Mouse (Mus musculus): ENCODE data around the gene Foxr1. TPM values are rescaled to one million over a fixed set of nuclear protein-coding genes. Genes with fewer than 3 reads are reported as not detected.

The Foxr1 gene
- polyA plus RNA-seq, 1 experiment from 2014 or later = not detected

DNA sequence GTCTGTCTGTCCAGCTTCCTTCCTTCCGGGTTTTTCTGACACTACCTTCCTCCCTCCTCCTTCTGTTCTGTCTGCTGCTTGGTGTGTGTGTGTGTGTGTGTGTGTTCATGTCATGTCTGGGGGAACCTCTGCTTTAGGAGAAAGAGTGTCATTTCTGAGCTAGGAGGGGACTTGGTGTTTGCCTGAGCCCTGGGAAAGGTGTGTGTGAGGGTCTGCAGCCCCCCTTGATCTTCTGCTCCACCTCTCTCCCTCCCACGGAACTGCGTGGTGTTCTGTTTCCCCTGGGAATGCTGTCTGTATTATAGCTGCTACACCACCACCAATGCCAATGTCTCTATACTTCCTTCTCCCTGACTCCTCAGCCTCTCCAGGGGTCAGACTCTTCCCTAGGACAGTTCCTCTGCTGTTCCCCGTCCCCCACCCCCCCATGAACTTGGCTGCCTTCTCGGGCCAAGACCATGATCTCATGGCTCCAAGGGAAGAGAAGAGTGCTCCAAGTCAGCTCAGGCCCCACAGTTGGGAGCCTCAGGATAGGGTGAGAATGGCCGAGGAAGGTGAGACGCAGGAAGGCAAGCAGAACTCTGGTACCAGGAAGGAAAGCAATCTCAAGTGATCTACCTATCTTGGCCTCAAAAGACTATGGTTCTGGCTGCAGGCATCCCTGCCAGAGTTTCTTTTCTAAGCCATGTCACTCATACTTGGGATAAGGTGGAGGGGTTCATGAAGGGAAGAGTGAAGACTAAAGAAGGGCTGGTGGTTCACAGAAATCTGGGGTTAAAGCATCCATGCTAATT is 43.6 kb upstream of the Foxr1 start:
- WGBS = 18% methylated on average over 7 of the region's 7 CpGs
- Histone ChIP-seq H3K27me3 (replicated peaks) (no peaks in the 10 kb centered on the region), H3K4me2 (peak overlapping the region; percentile 94), H3K4me3 (peak overlapping the region; percentile 97), H3K4me1 (replicated peaks) (peaks cover 63% of the 10 kb centered on the region), H3K27ac (ENCODE audit: poor library complexity, severe bottlenecking) (peak overlapping the region; percentile 95), H3K9me3 (replicated peaks) (no peaks in the 10 kb centered on the region), H3K9ac (peak overlapping the region; percentile 98), H3K36me3 (no peaks in the 10 kb centered on the region)
- ATAC-seq (ENCODE audit: insufficient number of reproducible peaks, low FRiP score) = no peak

DNA sequence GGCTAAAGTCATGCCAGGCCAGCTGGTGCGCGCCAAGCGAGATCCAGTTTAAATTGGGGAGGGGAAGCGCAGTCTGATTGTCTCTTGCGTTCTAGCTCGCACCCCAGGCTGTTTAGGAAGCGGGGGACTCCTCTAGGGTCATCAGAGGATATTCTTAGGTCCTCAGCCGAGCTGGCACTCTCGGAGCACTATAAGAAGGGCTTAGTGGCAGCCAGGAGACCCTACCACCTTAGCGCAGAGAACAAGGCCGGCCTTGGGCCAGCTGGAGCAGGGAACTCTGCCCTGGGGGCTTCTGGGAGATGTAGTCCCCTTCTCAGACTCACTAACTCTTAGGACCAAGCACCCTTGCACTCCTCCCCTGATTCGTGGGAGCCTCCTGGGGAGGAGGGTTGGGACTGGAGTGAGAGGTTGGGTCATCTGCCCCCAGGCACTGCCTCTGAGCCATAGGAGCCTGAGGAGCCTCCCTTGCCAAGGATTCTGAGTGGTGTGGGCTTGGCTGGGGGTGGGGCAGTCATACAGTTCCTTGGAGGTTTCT is 42.6 kb upstream of the Foxr1 start:
- peak; percentile 15; the same call in 1 of the 2 replicates for ATAC-seq (ENCODE audit: insufficient number of reproducible peaks, low FRiP score)
- Histone ChIP-seq H3K36me3 (no peaks in the 10 kb centered on the region), H3K4me3 (peak overlapping the region; percentile 97), H3K27ac (ENCODE audit: poor library complexity, severe bottlenecking) (peak overlapping the region; percentile 95), H3K4me2 (peak overlapping the region; percentile 94), H3K27me3 (replicated peaks) (no peaks in the 10 kb centered on the region), H3K9me3 (replicated peaks) (no peaks in the 10 kb centered on the region), H3K9ac (peak overlapping the region; percentile 98), H3K4me1 (replicated peaks) (peaks cover 54% of the 10 kb centered on the region)
- 1% methylated on average over 12 of the region's 12 CpGs for WGBS

DNA sequence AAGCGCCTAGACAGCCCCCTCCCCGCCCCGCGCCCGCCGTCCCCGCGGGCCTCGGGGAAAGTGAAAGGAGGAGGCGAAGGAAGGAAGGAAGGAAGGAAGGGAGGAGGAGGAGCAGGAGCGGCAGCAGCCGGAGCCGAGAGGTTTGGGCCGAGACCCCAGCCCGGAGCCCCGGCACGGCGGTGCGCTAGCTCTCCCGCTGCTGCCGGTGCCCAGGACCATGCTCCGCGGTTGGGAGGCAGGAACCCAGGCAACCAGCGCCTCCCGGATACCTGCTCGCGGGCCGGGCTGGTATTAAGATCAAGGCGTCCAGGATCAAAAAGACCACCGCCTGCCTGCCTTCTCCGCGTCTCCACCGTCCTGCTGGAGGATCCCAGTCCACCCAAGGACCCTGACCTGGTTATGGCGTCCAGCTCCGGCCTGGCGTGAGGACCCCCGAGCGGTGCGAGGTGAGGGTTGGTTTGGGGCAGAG is 42.1 kb upstream of the Foxr1 start:
- Histone ChIP-seq H3K9ac (peak overlapping the region; percentile 98), H3K4me1 (replicated peaks) (peaks cover 49% of the 10 kb centered on the region), H3K27ac (ENCODE audit: poor library complexity, severe bottlenecking) (peak overlapping the region; percentile 95), H3K4me3 (peak overlapping the region; percentile 97), H3K9me3 (replicated peaks) (no peaks in the 10 kb centered on the region), H3K4me2 (peak overlapping the region; percentile 94), H3K27me3 (replicated peaks) (no peaks in the 10 kb centered on the region), H3K36me3 (no peaks in the 10 kb centered on the region)
- no peak for ATAC-seq (ENCODE audit: insufficient number of reproducible peaks, low FRiP score)
- WGBS = under 1% methylated on average over 38 of the region's 39 CpGs

DNA sequence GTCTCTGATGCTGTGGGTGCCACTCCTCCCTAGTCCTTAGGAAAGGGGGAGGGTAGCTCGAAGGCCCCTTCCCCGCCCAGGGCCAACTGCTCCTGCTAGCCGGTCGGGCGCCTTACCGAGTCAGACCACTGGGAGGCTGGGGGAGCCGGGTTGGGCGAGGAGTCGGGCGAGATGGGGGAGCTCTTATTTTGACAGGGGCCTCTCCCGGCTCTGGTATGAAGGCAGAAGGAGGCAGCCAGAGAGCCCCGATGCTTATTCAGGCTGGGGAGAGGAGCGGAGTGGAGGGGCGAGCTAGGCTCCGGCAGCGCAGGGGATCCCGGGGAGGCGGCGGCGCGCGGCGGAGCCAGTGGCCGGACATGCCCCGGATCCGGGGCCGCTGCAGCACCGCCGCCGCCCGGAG is 41.6 kb upstream of the Foxr1 start, which contains the start of gene Bcl9l:
Gene Bcl9l, plus strand, starts transcription at position 274 of the 400 bp plus-strand sequence.
- peaks cover 45% of the 10 kb centered on the region for H3K4me1 ChIP-seq (replicated peaks)
- H3K4me2 ChIP-seq = peak within 1 kb of the TSS; percentile 94
- no peaks in the 10 kb centered on the region for H3K36me3 ChIP-seq
- peak; percentile 36 for ATAC-seq (ENCODE audit: insufficient number of reproducible peaks, low FRiP score)
- H3K9me3 ChIP-seq (replicated peaks) = no peaks in the 10 kb centered on the region
- H3K27me3 ChIP-seq (replicated peaks) = no peaks in the 10 kb centered on the region
- H3K9ac ChIP-seq = peak within 1 kb of the TSS; percentile 98
- peak within 1 kb of the TSS; percentile 97 for H3K4me3 ChIP-seq
- H3K27ac ChIP-seq (ENCODE audit: poor library complexity, severe bottlenecking) = peak within 1 kb of the TSS; percentile 95
- WGBS = 0% methylated on average over 31 of the region's 31 CpGs

DNA sequence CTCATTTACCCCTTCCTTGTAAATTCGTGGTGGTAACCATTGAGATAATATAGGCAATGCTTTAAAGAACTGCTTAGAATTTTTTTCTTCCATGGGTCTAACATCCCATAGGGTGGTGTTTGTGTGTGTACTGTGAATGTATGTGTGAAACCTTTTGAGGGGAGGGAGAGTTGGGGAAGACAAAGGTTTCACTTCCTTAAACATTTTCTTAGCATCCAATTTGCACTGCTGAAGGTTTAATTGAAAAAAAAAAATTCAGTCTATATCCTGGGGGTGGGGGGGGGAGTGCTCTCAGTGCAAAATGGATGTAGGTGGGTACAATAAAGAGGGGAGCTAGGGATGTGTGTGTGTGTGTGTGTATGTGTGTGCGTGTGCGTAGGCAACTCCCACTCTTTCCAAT is 41.2 kb upstream of the Foxr1 start:
- no peak for ATAC-seq (ENCODE audit: insufficient number of reproducible peaks, low FRiP score)
- 8% methylated on average over 3 of the region's 3 CpGs for WGBS
- no peaks in the 10 kb centered on the region for H3K9me3 ChIP-seq (replicated peaks)
- peak overlapping the region; percentile 97 for H3K4me3 ChIP-seq
- peak overlapping the region; percentile 95 for H3K27ac ChIP-seq (ENCODE audit: poor library complexity, severe bottlenecking)
- peak overlapping the region; percentile 94 for H3K4me2 ChIP-seq
- peaks cover 45% of the 10 kb centered on the region for H3K4me1 ChIP-seq (replicated peaks)
- no peaks in the 10 kb centered on the region for H3K36me3 ChIP-seq
- H3K9ac ChIP-seq = peak overlapping the region; percentile 98; the same call in 1 of the 2 replicates
- no peaks in the 10 kb centered on the region for H3K27me3 ChIP-seq (replicated peaks)

DNA sequence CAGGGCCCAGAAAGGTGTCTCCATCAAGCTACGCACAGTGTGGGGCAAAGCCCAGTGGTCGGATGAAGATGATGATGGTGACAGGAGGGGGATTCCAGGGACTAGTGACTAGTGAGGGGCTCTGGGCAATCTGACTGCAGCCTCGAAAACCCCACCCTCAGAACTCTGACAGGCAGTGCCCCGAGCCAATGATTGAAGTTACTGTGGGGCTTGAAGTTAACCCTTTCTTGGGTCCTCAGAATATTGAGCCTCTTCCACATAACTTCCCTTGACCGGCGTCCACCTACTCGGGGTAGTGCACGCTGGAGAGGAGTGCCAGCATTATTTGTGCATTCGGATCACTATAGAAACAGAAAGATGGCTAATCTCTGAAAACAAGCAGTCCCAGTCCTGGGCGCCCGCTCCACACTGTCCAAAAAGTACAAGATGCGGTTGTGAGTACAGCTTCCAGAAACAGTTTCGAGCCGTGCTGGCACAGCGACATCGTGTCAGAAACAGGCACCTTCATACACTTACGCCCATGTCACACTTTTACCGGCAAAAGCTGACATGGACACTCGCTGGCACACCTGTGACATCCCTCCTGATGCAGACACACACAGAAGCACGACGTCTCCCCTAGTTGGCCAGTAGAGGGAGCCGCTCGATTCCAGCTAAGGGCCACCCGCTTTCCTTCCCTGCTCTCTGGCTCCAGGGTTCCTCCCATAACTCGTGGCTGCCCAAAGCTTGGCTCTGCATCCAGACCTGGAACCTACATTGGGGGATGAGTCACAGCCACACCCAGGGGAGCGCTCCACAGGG is 38.9 kb upstream of the Foxr1 start:
- Histone ChIP-seq H3K9me3 (replicated peaks) (no peaks in the 10 kb centered on the region), H3K4me1 (replicated peaks) (peaks cover 25% of the 10 kb centered on the region), H3K4me2 (peak overlapping the region; percentile 87), H3K27me3 (replicated peaks) (no peaks in the 10 kb centered on the region), H3K27ac (ENCODE audit: poor library complexity, severe bottlenecking) (peak overlapping the region; percentile 99), H3K36me3 (no peaks in the 10 kb centered on the region), H3K9ac (peak overlapping the region; percentile 78), H3K4me3 (peak overlapping the region; percentile 62)
- peak; percentile 54 for ATAC-seq (ENCODE audit: insufficient number of reproducible peaks, low FRiP score)
- WGBS = under 1% methylated on average over 26 of the region's 26 CpGs

DNA sequence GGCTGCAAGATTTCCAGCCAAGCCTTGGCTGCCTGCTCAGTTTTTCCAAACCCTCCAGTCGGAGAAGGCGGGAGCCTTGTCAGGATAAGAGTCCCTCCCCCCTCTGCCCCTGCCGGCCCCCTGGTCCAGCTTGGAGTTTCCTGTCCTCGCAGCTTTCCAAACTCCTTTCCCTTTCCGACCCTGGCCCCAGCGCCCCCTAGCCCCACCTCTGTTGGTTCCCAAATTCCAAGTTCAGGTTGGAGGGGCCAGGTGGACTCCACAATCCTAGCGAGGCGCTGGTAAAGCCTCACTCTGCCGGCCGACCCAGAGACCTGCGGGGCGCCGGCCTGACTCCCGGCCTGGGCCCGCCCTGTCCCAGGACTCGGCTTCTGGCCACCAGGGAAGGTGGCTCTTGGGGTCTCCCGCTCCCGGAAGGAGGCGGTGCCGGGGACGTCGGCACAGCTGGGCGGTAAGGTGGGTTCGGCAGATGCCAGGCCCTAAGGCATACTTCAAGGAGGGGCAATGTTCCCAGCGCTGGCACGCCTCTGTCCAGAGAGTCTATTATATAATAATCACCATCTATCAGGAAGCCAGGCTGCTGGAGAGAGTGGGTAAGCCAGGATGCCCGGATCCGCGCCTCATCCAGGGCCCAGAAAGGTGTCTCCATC is 38.1 kb upstream of the Foxr1 start:
- Histone ChIP-seq H3K9ac (peak overlapping the region; percentile 78), H3K4me1 (replicated peaks) (peaks cover 24% of the 10 kb centered on the region), H3K27me3 (replicated peaks) (no peaks in the 10 kb centered on the region), H3K4me3 (peak overlapping the region; percentile 62), H3K36me3 (no peaks in the 10 kb centered on the region), H3K27ac (ENCODE audit: poor library complexity, severe bottlenecking) (peak overlapping the region; percentile 99), H3K9me3 (replicated peaks) (no peaks in the 10 kb centered on the region), H3K4me2 (peak overlapping the region; percentile 87)
- under 1% methylated on average over 29 of the region's 29 CpGs for WGBS
- peak; percentile 70 for ATAC-seq (ENCODE audit: insufficient number of reproducible peaks, low FRiP score)

DNA sequence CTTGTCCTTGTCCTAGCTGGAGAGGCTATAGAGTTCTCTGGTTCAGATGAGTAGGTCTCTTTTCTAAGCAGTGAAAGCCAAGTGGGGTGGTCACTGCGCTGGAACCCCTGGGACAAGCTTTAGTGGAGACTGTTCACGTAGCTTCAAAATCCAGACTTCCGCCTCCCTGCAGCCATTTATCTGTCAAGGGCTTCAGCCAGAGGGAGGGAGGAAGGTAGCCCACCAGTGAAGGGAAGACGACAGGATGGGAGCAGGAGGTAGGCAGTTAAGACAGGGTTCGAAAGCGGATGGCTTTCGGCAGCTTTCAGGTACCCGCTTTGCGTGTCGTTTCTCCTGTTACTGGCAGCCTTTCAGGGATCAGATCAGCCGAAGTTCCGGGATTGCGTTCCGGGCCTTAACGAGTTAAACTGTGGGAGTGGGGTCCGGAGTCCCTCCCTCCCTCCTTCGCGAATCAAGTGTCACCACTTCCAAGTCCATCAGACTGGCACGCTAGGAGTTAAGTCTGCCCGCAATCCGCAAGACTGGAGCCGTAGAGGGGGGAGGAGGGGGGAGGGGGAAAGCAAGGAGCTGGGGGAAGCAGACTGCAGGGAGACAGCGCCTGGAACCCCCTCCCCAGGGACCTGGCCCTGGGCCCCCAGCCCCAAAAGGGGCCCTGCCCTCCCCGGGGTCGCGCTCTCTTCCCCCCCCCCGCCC is 37.4 kb upstream of the Foxr1 start:
- WGBS = under 1% methylated on average over 24 of the region's 27 CpGs

DNA sequence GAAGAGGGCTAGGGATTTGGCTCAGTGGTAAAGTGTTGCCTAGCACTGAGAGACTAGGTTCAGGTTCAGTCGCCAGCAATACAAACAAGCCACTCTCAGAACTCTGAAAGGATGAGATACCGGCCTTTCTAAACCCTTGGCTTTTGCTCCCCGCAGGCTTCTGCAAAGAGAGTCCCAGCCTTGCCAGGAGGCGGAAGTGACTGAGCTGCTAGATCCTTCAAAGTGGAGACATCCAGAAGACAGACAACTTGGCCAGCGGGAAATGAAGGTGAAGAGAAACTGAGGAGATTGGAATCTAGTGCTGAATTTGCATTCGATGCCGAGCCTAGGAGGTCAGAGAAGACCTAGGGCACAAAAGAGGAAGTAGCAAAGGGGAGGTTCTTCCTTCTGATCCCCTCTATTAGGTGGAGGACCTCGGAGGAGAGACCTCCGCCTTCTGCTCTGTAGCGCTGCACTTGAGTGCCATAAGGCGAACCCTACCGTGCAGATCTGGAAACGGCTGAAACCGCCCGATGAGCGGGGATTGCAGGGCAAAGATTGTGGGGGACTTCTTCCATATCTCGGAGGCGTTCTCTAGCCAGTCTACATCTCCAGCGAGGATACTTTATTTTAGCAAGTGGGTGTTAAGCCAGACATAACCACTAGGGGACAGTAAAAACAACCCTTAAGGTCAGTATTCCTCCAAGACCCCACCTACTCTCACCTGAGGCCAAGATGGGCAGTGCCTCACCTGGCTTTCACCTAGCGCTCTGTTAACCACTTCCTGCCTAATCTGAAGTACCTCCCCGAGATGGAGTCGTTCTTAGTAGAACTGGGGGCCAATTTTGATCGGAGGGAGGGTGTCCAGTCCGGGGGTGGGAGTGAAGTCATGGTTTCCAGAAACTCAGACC is 36.6 kb upstream of the Foxr1 start:
- 6% methylated on average over 24 of the region's 24 CpGs for WGBS
- no peak for ATAC-seq (ENCODE audit: insufficient number of reproducible peaks, low FRiP score)

More for the DNA sequence above, 37.4 kb upstream of the Foxr1 start:
- no peaks in the 10 kb centered on the region for H3K36me3 ChIP-seq
- peak overlapping the region; percentile 87 for H3K4me2 ChIP-seq
- ATAC-seq (ENCODE audit: insufficient number of reproducible peaks, low FRiP score) = peak; percentile 62
- H3K9me3 ChIP-seq (replicated peaks) = no peaks in the 10 kb centered on the region
- peak overlapping the region; percentile 99 for H3K27ac ChIP-seq (ENCODE audit: poor library complexity, severe bottlenecking)
- peak overlapping the region; percentile 62 for H3K4me3 ChIP-seq
- no peaks in the 10 kb centered on the region for H3K27me3 ChIP-seq (replicated peaks)
- H3K9ac ChIP-seq = peak overlapping the region; percentile 78
- peaks cover 22% of the 10 kb centered on the region for H3K4me1 ChIP-seq (replicated peaks)

More for the DNA sequence above, 36.6 kb upstream of the Foxr1 start:
- Histone ChIP-seq H3K4me2 (peak overlapping the region; percentile 87), H3K36me3 (no peaks in the 10 kb centered on the region), H3K27ac (ENCODE audit: poor library complexity, severe bottlenecking) (peak overlapping the region; percentile 99), H3K9ac (peak overlapping the region; percentile 78), H3K9me3 (replicated peaks) (no peaks in the 10 kb centered on the region), H3K4me3 (peak overlapping the region; percentile 62), H3K4me1 (replicated peaks) (peaks cover 22% of the 10 kb centered on the region), H3K27me3 (replicated peaks) (no peaks in the 10 kb centered on the region)
